Mouse (Mus musculus) lung, embryonic 15.5 days (tissue): Measurements from ENCODE around the gene Foxred1. TPM values are rescaled to one million over a fixed set of nuclear protein-coding genes. Genes with fewer than 3 reads are reported as not detected.

Source experiments
- ATAC-seq: fragments of 200-750 bp; cut with Nextera tagmentation; 2 replicates; pipeline ENCODE4 v1.8.0; 2017; ENCODE audit warnings: moderate number of reproducible peaks, borderline replicate concordance; ENCODE audit not compliant: low FRiP score, low TSS enrichment; ENCODE audit errors: extremely low read depth
- H3K27ac ChIP-seq: fragments of 300-500 bp; sonication (generic); 2 replicates; pipeline ENCODE4 v1.5.1; 2015; ENCODE audit warnings: moderate library complexity, mild to moderate bottlenecking, inconsistent platforms
- H3K27me3 ChIP-seq: fragments of 300-500 bp; sonication (generic); 2 replicates; pipeline ENCODE4 v1.6.1; 2015; ENCODE audit warnings: inconsistent platforms
- H3K36me3 ChIP-seq: fragments of 300-500 bp; sonication (generic); 2 replicates; pipeline ENCODE4 v1.6.1; 2015; ENCODE audit warnings: inconsistent platforms
- H3K4me1 ChIP-seq: fragments of 300-500 bp; sonication (generic); 2 replicates; pipeline ENCODE4 v1.6.1; 2015; ENCODE audit warnings: inconsistent platforms
- H3K4me2 ChIP-seq: fragments of 300-500 bp; sonication (generic); 2 replicates; pipeline ENCODE4 v1.6.1; 2015; ENCODE audit warnings: inconsistent platforms, mild to moderate bottlenecking, moderate library complexity
- H3K4me3 ChIP-seq: fragments of 300-500 bp; sonication (generic); 2 replicates; pipeline ENCODE4 v1.5.1; 2015; ENCODE audit warnings: mild to moderate bottlenecking, inconsistent platforms
- H3K9ac ChIP-seq: fragments of 300-500 bp; sonication (generic); 2 replicates; pipeline ENCODE4 v1.6.1; 2015; ENCODE audit warnings: inconsistent platforms
- H3K9me3 ChIP-seq: fragments of 300-500 bp; sonication (generic); 2 replicates; pipeline ENCODE4 v1.6.1; 2016; ENCODE audit warnings: inconsistent platforms
- WGBS: fragments of 180-500 bp; shearing (Covaris S2); methylation state at CpG from one replicate; pipeline ENCODE4 v1.1.7; 2015; 5-methylcytosine and 5-hydroxymethylcytosine counted together
- polyA plus RNA-seq: library from polyadenylated mRNA; unstranded; fragments of >200 nt; fragmentation: Nextera tagmentation; extraction: Ambion mirVana; gene quantifications from 2 replicates; pipeline ENCODE4 v1.2.1, GENCODE M21; 2015

Foxred1 gene
- 37.9 and 43.0 TPM in 2 replicates for polyA plus RNA-seq

DNA sequence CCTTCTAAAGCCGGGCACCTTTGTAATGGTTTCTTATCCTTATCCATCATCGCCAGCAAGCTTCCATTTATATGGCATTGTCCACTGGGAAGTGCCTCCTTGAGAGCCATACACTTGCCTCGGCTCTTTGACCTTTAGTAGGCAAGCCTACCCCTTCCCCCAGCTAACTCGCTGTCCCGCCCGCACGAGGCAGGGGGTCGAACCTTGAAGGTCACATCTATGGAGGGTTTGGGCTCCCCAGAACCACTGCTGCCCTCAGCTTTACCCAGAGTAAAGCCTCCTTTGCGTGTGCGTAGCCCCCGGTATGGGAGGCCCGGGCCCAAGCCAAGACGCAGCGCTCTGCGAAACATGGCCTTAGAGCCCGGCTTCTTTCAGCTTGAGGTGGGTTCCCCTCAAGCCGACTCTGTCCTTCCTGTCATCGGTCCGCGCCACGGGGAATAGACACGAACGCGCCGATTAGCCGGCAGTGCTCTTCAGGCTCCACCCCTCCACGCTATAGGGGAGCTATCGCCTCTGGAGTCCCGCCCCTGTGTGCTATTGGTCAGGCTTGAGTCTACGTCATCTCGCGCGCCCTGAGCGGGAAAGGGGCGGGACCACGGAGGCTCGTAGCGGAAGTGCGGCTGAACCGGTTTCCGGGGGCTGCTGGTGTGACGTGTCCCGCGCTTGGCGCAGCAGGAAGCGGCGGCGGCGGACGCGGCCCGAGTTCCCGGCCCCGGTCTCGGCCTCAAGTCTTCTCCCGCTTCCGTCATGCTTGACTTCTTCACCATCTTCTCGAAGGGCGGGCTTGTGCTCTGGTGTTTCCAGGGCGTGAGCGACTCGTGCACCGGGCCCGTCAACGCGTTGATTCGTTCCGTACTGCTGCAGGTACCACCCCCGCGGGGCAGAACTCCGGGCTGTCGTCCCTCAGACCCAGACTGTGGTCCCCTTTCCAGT, at the start of gene Foxred1:
Gene Foxred1 (minus strand): TSS at position 514 of the 933 bp plus-strand sequence.
- H3K36me3 ChIP-seq, result peaks cover 65% of the 10 kb centered on the region
- peak within 1 kb of the TSS; percentile 82 for H3K4me2 ChIP-seq
- H3K9ac ChIP-seq, result peak within 1 kb of the TSS; percentile 76
- peaks cover 16% of the 10 kb centered on the region for H3K4me1 ChIP-seq
- peak; percentile 100 for ATAC-seq
- no peaks in the 10 kb centered on the region for H3K9me3 ChIP-seq
- H3K27me3 ChIP-seq, result no peaks in the 10 kb centered on the region
- peak within 1 kb of the TSS; percentile 66 for H3K27ac ChIP-seq
- peak within 1 kb of the TSS; percentile 76 for H3K4me3 ChIP-seq
- under 1% methylated on average over 72 of the region's 72 CpGs for WGBS

DNA sequence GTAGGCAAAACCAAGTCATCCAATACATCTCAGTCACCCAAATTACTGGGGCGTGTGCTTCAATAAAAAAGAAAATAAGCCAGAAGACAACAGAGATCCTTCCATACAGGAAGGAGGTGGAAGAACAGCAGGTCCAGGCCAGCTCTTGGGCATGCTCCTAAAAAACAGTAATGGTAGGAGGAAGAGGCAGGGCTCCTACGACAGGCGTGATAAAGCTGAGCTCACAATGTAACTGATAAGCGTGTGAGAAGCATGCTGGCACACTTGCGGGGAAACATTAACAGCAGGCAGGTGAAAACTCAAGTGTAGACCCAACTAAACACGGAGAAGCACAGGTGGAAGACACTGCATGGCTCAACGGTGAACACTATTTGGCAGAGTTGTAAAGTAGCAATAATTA, 46.5 kb upstream of the Foxred1 start:
- no peak overlapping the region for H3K27ac ChIP-seq
- WGBS, result 85% methylated on average over 7 of the region's 7 CpGs
- no peaks in the 10 kb centered on the region for H3K36me3 ChIP-seq
- H3K4me1 ChIP-seq, result no peaks in the 10 kb centered on the region
- H3K4me2 ChIP-seq, result no peak overlapping the region
- ATAC-seq, result no peak
- no peak overlapping the region for H3K4me3 ChIP-seq
- H3K9me3 ChIP-seq, result no peaks in the 10 kb centered on the region
- no peak overlapping the region for H3K9ac ChIP-seq
- H3K27me3 ChIP-seq, result no peaks in the 10 kb centered on the region

DNA sequence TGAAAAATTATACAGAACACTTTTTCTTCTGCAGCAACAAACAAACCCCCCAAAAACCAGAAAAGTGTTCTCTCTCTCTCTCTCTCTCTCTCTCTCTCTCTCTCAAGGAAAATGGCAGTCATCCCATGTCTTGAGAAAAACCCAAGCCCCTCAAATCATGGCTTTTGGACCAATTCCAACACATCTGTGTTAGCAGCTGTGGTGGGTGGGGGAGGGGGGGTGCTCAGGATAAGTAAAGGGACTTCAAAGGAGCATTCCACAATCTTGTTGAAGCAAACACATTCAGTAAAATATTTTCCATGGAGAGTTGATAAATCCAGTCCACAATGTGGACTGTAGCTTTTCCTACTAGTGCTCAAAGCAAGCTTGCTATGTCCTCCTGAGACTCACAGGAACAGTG, 38.6 kb upstream of the Foxred1 start:
- Histone ChIP-seq H3K36me3 (no peaks in the 10 kb centered on the region), H3K9me3 (no peaks in the 10 kb centered on the region), H3K4me3 (no peak overlapping the region), H3K9ac (no peak overlapping the region), H3K27ac (no peak overlapping the region), H3K4me2 (no peak overlapping the region), H3K27me3 (no peaks in the 10 kb centered on the region), H3K4me1 (peaks cover 12% of the 10 kb centered on the region; the same call in 1 of the 2 replicates)
- ATAC-seq, result no peak

DNA sequence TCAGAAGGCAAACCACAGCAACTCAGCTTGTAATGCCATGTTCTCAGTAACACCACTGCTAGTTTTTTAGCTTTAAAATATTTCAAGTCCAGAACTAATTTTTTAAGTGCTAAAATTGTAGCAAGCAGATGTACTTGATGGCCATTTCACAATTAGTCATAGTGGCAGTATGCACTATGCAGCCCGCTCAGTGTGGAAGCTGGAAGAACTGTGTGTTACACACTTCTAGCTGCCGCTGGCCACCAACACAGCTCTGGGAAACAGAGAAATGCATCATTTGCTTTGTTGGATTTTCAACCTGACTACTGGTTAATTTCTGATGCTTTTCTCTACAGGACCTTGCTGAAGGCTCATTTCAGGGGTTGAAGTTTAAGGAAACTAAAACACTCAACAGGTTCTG, 36.5 kb upstream of the Foxred1 start:
- WGBS, result 91% methylated on average over 2 of the region's 2 CpGs
- no peaks in the 10 kb centered on the region for H3K9me3 ChIP-seq
- no peak for ATAC-seq

DNA sequence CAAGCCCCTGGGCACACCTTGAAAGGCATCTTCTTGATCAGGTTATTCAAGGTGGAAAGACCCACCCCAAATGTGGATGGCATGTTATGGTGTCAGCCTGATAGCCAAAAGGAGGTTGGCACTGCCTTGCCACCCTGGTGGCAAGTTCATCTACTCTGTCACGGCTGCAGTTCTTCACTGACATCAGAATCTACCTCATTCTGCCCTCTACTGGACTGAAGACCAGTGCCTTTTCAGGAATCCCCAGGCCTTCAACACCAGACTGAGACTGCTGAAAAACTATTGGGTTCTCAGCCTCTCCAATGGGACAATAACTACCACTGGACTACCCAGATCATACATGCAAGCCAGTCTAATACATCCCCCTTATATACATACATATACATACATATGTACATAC, 28.9 kb upstream of the Foxred1 start:
- Histone ChIP-seq H3K27me3 (no peaks in the 10 kb centered on the region), H3K27ac (no peak overlapping the region), H3K9ac (no peak overlapping the region), H3K36me3 (no peaks in the 10 kb centered on the region), H3K4me2 (no peak overlapping the region), H3K4me3 (no peak overlapping the region), H3K4me1 (peaks cover 2% of the 10 kb centered on the region; the same call in 1 of the 2 replicates), H3K9me3 (no peaks in the 10 kb centered on the region)
- no peak for ATAC-seq
- 65% methylated on average over 1 of the region's 1 CpGs for WGBS

More for the DNA sequence above, 36.5 kb upstream of the Foxred1 start:
- no peak overlapping the region for H3K27ac ChIP-seq
- no peak overlapping the region for H3K4me2 ChIP-seq
- H3K4me3 ChIP-seq, result no peak overlapping the region
- H3K27me3 ChIP-seq, result no peaks in the 10 kb centered on the region
- no peaks in the 10 kb centered on the region for H3K36me3 ChIP-seq
- H3K9ac ChIP-seq, result no peak overlapping the region
- peaks cover 12% of the 10 kb centered on the region; the same call in 1 of the 2 replicates for H3K4me1 ChIP-seq

DNA sequence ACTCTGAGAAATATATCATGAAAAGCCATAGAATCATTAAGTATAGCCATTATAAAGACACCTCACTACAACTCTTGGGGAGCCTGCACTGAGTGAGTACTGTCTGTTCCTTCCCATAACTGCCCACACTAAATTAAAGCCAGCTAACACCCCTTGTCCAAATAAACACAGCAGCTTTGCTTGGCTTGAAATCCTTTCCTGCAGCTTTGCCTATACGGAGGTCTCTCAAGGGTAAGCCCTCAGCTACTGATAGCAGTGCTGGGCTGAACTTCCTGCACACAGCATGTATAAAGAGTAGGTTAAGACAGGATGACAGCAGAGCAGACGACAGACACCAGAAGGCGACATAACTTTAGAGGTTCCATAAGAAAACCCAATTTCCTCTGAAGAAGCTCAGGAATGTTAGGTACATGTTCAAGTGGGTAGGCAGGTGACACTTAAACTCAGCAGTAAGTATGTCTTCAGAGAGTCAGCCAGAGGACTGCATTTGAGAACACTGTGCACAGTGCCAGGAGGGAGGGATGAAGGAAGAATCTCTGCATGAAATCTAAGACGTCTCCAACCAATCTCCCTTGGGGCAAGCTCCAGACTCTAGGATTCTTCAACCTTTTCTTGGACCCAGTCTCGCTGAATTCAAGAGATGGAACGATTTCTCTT, 28.2 kb upstream of the Foxred1 start:
- WGBS, result 41% methylated on average over 6 of the region's 6 CpGs
- Histone ChIP-seq H3K4me2 (no peak overlapping the region), H3K4me3 (no peak overlapping the region), H3K36me3 (no peaks in the 10 kb centered on the region), H3K9ac (no peak overlapping the region), H3K27me3 (no peaks in the 10 kb centered on the region), H3K4me1 (peaks cover 2% of the 10 kb centered on the region; the same call in 1 of the 2 replicates), H3K27ac (no peak overlapping the region), H3K9me3 (no peaks in the 10 kb centered on the region)
- ATAC-seq, result no peak

DNA sequence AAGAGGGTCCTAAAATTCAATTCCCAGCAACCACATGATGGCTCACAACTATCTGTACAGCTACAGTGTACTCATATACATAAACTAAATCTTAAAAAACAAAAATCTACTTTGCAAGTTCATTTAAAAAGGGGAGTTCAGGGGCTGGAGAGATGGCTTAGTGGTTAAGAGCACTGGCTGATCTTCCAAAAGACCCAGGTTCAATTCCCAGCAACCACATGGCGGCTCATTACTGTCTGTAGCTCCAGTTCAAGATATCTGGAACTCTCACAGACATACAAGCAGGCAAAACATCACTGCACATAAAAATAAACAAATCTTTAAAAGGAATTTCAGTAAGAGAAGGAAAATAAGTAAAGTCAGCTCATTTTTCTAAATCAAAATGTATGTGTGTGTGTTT, 27.5 kb upstream of the Foxred1 start:
- H3K4me3 ChIP-seq, result no peak overlapping the region
- H3K27me3 ChIP-seq, result no peaks in the 10 kb centered on the region
- ATAC-seq, result no peak
- H3K27ac ChIP-seq, result no peak overlapping the region
- H3K9me3 ChIP-seq, result no peaks in the 10 kb centered on the region
- H3K4me2 ChIP-seq, result no peak overlapping the region
- H3K4me1 ChIP-seq, result peaks cover 2% of the 10 kb centered on the region; the same call in 1 of the 2 replicates
- H3K9ac ChIP-seq, result no peak overlapping the region
- H3K36me3 ChIP-seq, result 0 out of 2 replicates have a peak, but pooled peaks cover under 1% of the 10 kb centered on the region
- WGBS, result 77% methylated on average over 1 of the region's 1 CpGs

DNA sequence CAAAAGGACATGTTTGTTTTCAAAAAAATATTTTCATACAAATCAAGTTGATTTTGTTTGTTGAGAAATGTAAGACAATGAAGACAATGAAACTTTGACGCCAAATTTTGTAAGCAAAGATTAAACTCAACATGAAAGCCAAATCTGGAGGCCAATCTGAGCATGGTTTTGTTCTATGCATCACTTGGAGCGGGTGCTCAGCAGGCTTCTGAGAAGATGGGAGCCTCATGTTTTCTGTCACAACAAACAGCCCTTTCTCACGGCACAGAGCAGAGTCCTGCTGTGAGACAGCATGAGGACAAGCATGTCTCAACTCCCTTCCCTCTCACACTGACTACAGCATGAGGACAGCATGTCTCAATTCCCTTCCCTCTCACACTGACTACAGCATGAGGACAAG, 25.1 kb upstream of the Foxred1 start:
- H3K9ac ChIP-seq, result no peak overlapping the region
- H3K4me3 ChIP-seq, result no peak overlapping the region
- no peaks in the 10 kb centered on the region for H3K9me3 ChIP-seq
- WGBS, result 55% methylated on average over 3 of the region's 3 CpGs
- no peaks in the 10 kb centered on the region for H3K27me3 ChIP-seq
- ATAC-seq, result no peak
- H3K36me3 ChIP-seq, result peaks cover 7% of the 10 kb centered on the region
- peaks cover 2% of the 10 kb centered on the region; the same call in 1 of the 2 replicates for H3K4me1 ChIP-seq
- no peak overlapping the region for H3K27ac ChIP-seq
- H3K4me2 ChIP-seq, result no peak overlapping the region

DNA sequence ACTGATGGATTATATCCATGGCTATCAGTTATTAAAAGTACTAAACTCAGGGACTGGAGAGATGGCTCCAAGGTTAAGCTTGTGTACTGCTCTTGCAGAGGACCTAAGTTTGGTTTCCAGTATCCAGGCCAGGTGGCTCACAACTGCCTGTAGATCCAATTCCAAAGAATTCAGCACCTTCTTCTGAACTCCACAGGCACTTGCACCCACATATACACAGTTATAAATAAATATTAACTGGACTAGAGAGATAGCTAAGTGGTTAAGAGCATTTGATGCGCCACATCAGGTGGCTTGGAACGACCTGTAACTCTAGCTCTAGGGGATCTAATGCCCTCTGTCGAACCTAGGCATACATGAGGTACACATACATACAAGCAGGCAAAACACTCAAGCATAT, 17.8 kb upstream of the Foxred1 start:
- ATAC-seq, result no peak
- H3K9ac ChIP-seq, result no peak overlapping the region
- WGBS, result 87% methylated on average over 3 of the region's 3 CpGs
- no peak overlapping the region for H3K4me3 ChIP-seq
- no peak overlapping the region for H3K27ac ChIP-seq
- H3K27me3 ChIP-seq, result no peaks in the 10 kb centered on the region
- no peaks in the 10 kb centered on the region for H3K4me1 ChIP-seq
- no peak overlapping the region for H3K4me2 ChIP-seq
- peaks cover 9% of the 10 kb centered on the region for H3K36me3 ChIP-seq
- H3K9me3 ChIP-seq, result no peaks in the 10 kb centered on the region

DNA sequence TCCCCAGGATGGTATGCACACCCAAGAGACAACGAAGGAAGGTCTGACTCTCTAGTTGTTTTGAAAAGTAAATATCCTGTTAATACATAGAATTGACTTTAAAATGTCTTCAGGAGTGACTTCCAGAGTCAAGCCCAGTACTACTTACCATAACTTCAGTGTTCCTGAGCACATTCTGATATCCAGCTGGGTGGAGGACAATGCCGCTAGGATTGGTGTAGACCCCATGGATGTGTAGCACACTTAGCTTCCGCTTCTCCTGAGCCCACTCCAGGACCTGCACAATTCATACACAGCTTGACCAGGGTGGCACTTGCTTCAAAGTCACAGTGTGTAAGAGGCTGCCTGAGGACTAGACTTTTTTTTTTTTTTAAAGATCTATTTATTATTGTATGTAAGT, 12.6 kb upstream of the Foxred1 start:
- Histone ChIP-seq H3K27me3 (no peaks in the 10 kb centered on the region), H3K9ac (no peak overlapping the region), H3K9me3 (no peaks in the 10 kb centered on the region), H3K36me3 (peaks cover 31% of the 10 kb centered on the region), H3K4me3 (no peak overlapping the region), H3K4me1 (no peaks in the 10 kb centered on the region), H3K4me2 (no peak overlapping the region), H3K27ac (no peak overlapping the region)
- 92% methylated on average over 3 of the region's 3 CpGs for WGBS
- ATAC-seq, result no peak

DNA sequence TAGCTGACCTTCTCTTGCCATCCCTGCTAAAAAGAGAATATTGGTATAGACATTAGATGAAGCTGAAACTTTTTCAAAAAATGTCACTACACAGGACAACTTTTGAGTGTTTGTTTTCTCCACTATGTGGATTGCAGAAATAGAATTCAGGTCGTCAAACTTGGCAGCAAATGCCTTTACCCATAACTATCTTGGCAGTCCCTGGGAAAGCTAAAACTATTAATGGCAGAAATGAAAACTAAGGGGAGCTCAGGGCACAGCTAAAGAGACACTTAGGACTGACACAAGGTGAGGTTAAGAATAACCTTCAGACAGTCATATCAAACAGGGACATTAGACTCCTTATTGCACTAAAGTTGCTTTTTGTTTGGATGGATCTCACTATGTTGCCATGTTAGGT, 7.1 kb upstream of the Foxred1 start:
- ATAC-seq, result no peak
- no peaks in the 10 kb centered on the region for H3K27me3 ChIP-seq

More for the DNA sequence above, 7.1 kb upstream of the Foxred1 start:
- H3K4me1 ChIP-seq, result no peaks in the 10 kb centered on the region
- no peak overlapping the region for H3K4me3 ChIP-seq
- no peaks in the 10 kb centered on the region for H3K9me3 ChIP-seq
- H3K4me2 ChIP-seq, result no peak overlapping the region
- 75% methylated on average over 1 of the region's 1 CpGs for WGBS
- H3K27ac ChIP-seq, result no peak overlapping the region
- no peak overlapping the region for H3K9ac ChIP-seq
- peaks cover 81% of the 10 kb centered on the region for H3K36me3 ChIP-seq
